Mouse (Mus musculus) C2C12 (cell line): ENCODE data around the gene Pde3b.

Source experiments
- CTCF ChIP-seq: IDR thresholded peaks from one replicate; pipeline ENCODE4 v1.5.1; 2011; ENCODE audit not compliant: control insufficient read depth, insufficient read depth, insufficient read length
- MAX ChIP-seq: IDR thresholded peaks from one replicate; pipeline ENCODE4 v1.6.1; 2011; ENCODE audit warnings: mild to moderate bottlenecking, control low read depth
- MYOG ChIP-seq: IDR thresholded peaks from one replicate; pipeline ENCODE4 v1.6.1; 2011; ENCODE audit not compliant: control insufficient read depth, insufficient read length; ENCODE audit errors: extremely low read depth
- USF1 ChIP-seq: IDR thresholded peaks from one replicate; pipeline ENCODE4 v1.6.1; 2011; ENCODE audit warnings: low read depth, mild to moderate bottlenecking, control low read depth, moderate library complexity

DNA sequence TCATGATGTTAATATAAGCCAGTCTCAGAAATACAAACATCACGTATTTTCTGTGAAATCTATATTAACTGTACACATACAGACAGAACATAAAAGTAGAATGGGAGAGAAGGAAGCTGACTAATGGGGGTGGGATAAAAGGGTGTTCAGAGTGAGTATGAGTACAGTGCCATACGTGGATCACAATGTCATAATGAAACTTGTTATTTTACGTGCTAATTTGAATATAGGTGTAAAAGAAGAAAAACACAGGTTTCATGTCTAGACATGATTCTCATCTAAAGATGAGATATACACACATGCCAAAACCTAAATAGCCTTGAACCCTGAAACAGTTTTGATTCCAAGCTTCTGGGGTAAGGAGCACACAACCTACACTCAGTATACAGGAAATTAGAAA, 51.3 kb downstream of the Pde3b start:
- no peak for TF ChIP-seq CTCF
- TF ChIP-seq USF1, result no peak
- no peak for TF ChIP-seq MAX
- no peak for TF ChIP-seq MYOG
